Mouse (Mus musculus) cerebellum, postnatal 36 days (tissue): Measurements from ENCODE around the gene Slc35f3.

ENCODE experiments used
- DNase-seq, 2 experiments: peaks; one replicate each; pipeline ENCODE4 v3.0.0; 2021 to 2022; ENCODE audit warnings: mixed read lengths in 2 of 2

Slc35f3 gene

GRCm38 (mm10) chr8:126298296-126299093 is at the start of gene Slc35f3:
Gene Slc35f3, plus strand, starts transcription at chr8:126298558.
- DNase-seq, result peak; percentile 67 to 73

GRCm38 (mm10) chr8:126250486-126250885 is 47.9 kb upstream of the Slc35f3 start:
- DNase-seq, result peak; percentile 56 to 63

GRCm38 (mm10) chr8:126256585-126257391 is 41.6 kb upstream of the Slc35f3 start:
- no peak for DNase-seq

GRCm38 (mm10) chr8:126257392-126257681 is 41.0 kb upstream of the Slc35f3 start:
- DNase-seq, result peak; percentile 34 to 44

GRCm38 (mm10) chr8:126258175-126258781 is 40.1 kb upstream of the Slc35f3 start:
- DNase-seq, result peak; percentile 77 to 78

GRCm38 (mm10) chr8:126265186-126265585 is 33.2 kb upstream of the Slc35f3 start:
- DNase-seq, result no peak

- DNase-seq, result peak; percentile 28 to 38
Measured at GRCm38 (mm10) chr8:126267118-126267517, 31.2 kb upstream of the Slc35f3 start.

GRCm38 (mm10) chr8:126269733-126270132 is 28.6 kb upstream of the Slc35f3 start:
- DNase-seq, result no peak

- DNase-seq, result no peak
Measured at GRCm38 (mm10) chr8:126272445-126272844, 25.9 kb upstream of the Slc35f3 start.

- peak; percentile 65 to 72 for DNase-seq
Measured at GRCm38 (mm10) chr8:126273066-126273465, 25.3 kb upstream of the Slc35f3 start.

- peak; percentile 45 to 49 for DNase-seq
Measured at GRCm38 (mm10) chr8:126274866-126275360, 23.4 kb upstream of the Slc35f3 start.

- no peak for DNase-seq
Measured at GRCm38 (mm10) chr8:126275886-126276285, 22.5 kb upstream of the Slc35f3 start.

GRCm38 (mm10) chr8:126291951-126292350 is 6.4 kb upstream of the Slc35f3 start:
- no peak for DNase-seq

GRCm38 (mm10) chr8:126297284-126297845 is 993 bp upstream of the Slc35f3 start:
- DNase-seq, result peak; percentile 62 to 71

GRCm38 (mm10) chr8:126299333-126299732 is 975 bp downstream of the Slc35f3 start:
- peak in 1 of 2 experiments; percentile 28 for DNase-seq

GRCm38 (mm10) chr8:126300350-126300749 is 2.0 kb downstream of the Slc35f3 start:
- peak; percentile 17 to 35 for DNase-seq

GRCm38 (mm10) chr8:126301580-126301979 is 3.2 kb downstream of the Slc35f3 start:
- no peak for DNase-seq

- peak in 1 of 2 experiments; percentile 23 for DNase-seq
Measured at GRCm38 (mm10) chr8:126307164-126307563, 8.8 kb downstream of the Slc35f3 start.

GRCm38 (mm10) chr8:126309015-126309414 is 10.7 kb downstream of the Slc35f3 start:
- peak; percentile 45 to 49 for DNase-seq

GRCm38 (mm10) chr8:126324931-126325330 is 26.6 kb downstream of the Slc35f3 start:
- DNase-seq, result peak in 1 of 2 experiments; percentile 27

- peak; percentile 54 to 68 for DNase-seq
Measured at GRCm38 (mm10) chr8:126326136-126326535, 27.8 kb downstream of the Slc35f3 start.

GRCm38 (mm10) chr8:126326731-126327130 is 28.4 kb downstream of the Slc35f3 start:
- peak; percentile 77 to 80 for DNase-seq

- DNase-seq, result peak; percentile 46
Measured at GRCm38 (mm10) chr8:126327786-126328185, 29.4 kb downstream of the Slc35f3 start.
